Mouse (Mus musculus) small intestine, adult 2 months (tissue): Measurements from ENCODE around the gene Trip4. TPM values are rescaled to one million over a fixed set of nuclear protein-coding genes. Genes with fewer than 3 reads are reported as not detected.

Source experiments
- H3K27ac ChIP-seq: fragments of 200-500 bp; 2 replicates; pipeline ENCODE4 v1.5.1; 2012; ENCODE audit warnings: low read depth, low read length, control low read depth, inconsistent platforms; ENCODE audit not compliant: insufficient read depth
- H3K27me3 ChIP-seq: fragments of 200-500 bp; 2 replicates; pipeline ENCODE4 v1.6.1; 2012; ENCODE audit warnings: mild to moderate bottlenecking, moderate library complexity, low read length, inconsistent platforms; ENCODE audit not compliant: control insufficient read depth, insufficient read depth
- H3K36me3 ChIP-seq: fragments of 200-500 bp; 2 replicates; pipeline ENCODE4 v1.6.1; 2012; ENCODE audit warnings: mild to moderate bottlenecking, low read length, control low read depth, inconsistent platforms; ENCODE audit not compliant: control insufficient read depth, insufficient read depth
- H3K4me1 ChIP-seq: fragments of 200-500 bp; 2 replicates; pipeline ENCODE4 v1.6.1; 2012; ENCODE audit warnings: low read length, inconsistent platforms, mixed read lengths; ENCODE audit not compliant: control insufficient read depth, insufficient read depth, insufficient read length
- H3K4me3 ChIP-seq: fragments of 200-500 bp; 2 replicates; pipeline ENCODE4 v1.5.1; 2012; ENCODE audit warnings: low read depth, mild to moderate bottlenecking, control low read depth, inconsistent platforms, low read length, moderate library complexity
- CTCF ChIP-seq: fragments of 200-500 bp; IDR thresholded peaks from 2 replicates; pipeline ENCODE4 v1.5.1; 2012; ENCODE audit warnings: low read depth, mild to moderate bottlenecking, control low read depth, inconsistent platforms, low read length, moderate library complexity, mixed read lengths; ENCODE audit not compliant: insufficient replicate concordance, insufficient read length; ENCODE audit errors: extremely low read depth
- POLR2A ChIP-seq: fragments of 200-500 bp; IDR thresholded peaks from 2 replicates; pipeline ENCODE4 v1.6.1; 2012; ENCODE audit warnings: low read depth, mild to moderate bottlenecking, control low read depth, inconsistent platforms, low read length, moderate library complexity
- WGBS: fragments of 180-500 bp; shearing (Covaris S2); methylation state at CpG from one replicate; pipeline ENCODE4 v1.1.7; 2018; 5-methylcytosine and 5-hydroxymethylcytosine counted together
- polyA plus RNA-seq: library from polyadenylated mRNA; depleted of rRNA; stranded (reverse); fragments of >200 nt; gene quantifications from 2 replicates; pipeline ENCODE4 v1.2.3, GENCODE M21; 2012

Gene Trip4
- polyA plus RNA-seq, 1 experiment, result 3.3 TPM

DNA sequence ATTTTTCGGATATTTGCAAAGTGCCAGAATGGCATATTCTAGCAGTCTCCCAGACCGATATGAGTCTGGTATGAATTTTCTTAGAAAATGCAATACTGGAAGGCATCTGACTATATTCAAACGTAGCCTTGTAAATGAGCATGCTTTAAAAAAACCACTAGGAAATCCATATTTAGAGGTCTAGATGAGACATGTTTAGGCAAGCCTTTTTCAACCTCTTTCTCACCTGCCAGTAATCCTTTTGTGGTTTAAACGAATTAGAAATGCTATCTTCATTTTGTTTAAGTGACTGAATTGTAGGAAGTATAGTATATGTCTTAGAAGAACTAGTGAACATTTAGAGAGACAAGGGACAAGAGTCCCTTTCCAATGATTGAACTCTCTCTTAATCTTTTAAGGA lies 1.2 kb upstream of the Trip4 start:
- TF ChIP-seq POLR2A (no peak), CTCF (no peak)
- H3K36me3 ChIP-seq, result no peaks in the 10 kb centered on the region
- H3K27me3 ChIP-seq, result no peaks in the 10 kb centered on the region
- 0 out of 2 replicates have a peak overlapping the region, but pooled peaks have one; percentile 18 for H3K27ac ChIP-seq
- peak overlapping the region; percentile 90 for H3K4me3 ChIP-seq
- peaks cover 2% of the 10 kb centered on the region; the same call in 1 of the 2 replicates for H3K4me1 ChIP-seq
- under 1% methylated on average over 4 of the region's 4 CpGs for WGBS

DNA sequence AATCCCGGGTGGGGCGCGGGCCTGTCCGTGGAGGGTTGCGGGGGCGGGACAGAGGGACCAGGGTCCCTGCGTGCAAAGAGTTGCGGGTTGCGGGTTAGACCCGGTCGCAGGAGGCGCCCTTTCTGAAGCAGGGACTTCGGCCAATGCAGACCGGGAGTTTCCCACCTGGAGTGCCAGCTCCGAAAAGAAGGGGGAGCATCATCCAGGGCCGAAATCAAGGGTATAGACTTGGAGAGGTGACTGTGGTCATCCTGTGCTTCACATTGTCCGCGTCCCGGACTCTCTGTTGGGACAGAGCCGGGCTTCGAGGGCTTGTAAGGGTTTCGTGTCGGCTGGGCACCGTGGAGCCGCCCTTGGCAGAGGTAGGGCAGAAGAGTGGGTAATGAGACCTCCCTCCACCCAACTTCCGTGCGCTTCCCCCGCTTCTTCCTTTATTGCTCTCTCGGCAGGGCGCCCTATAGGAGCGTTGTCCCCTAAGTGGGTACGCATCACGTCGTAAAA lies 757 bp upstream of the Trip4 start:
- H3K36me3 ChIP-seq, result no peaks in the 10 kb centered on the region
- WGBS, result under 1% methylated on average over 33 of the region's 34 CpGs

GRCm38 (mm10) chr9:65903419-65903818 lies 5.2 kb downstream of the Trip4 start:
- TF ChIP-seq POLR2A (no peak), CTCF (no peak)
- no peak overlapping the region for H3K4me3 ChIP-seq
- peaks cover 3% of the 10 kb centered on the region; the same call in 1 of the 2 replicates for H3K36me3 ChIP-seq
- H3K4me1 ChIP-seq, result no peaks in the 10 kb centered on the region
- no peak overlapping the region for H3K27ac ChIP-seq
- no peaks in the 10 kb centered on the region for H3K27me3 ChIP-seq

More for the DNA sequence above, 757 bp upstream of the Trip4 start:
- H3K4me1 ChIP-seq, result peaks cover 2% of the 10 kb centered on the region; the same call in 1 of the 2 replicates
- no peaks in the 10 kb centered on the region for H3K27me3 ChIP-seq
- peak overlapping the region; percentile 18; the same call in 1 of the 2 replicates for H3K27ac ChIP-seq
- peak overlapping the region; percentile 90 for H3K4me3 ChIP-seq
- no peak for TF ChIP-seq CTCF
- TF ChIP-seq POLR2A, result peak; percentile 40; the same call in 1 of the 2 replicates

- no peak overlapping the region for H3K4me3 ChIP-seq
- H3K36me3 ChIP-seq, result peaks cover 3% of the 10 kb centered on the region; the same call in 1 of the 2 replicates
- no peaks in the 10 kb centered on the region for H3K27me3 ChIP-seq
- WGBS, result 86% methylated on average over 3 of the region's 3 CpGs
- H3K27ac ChIP-seq, result no peak overlapping the region
- no peaks in the 10 kb centered on the region for H3K4me1 ChIP-seq
- no peak for TF ChIP-seq POLR2A
- no peak for TF ChIP-seq CTCF
These were observed 5.7 kb downstream of the Trip4 start for GRCm38 (mm10) chr9:65902879-65903278.

GRCm38 (mm10) chr9:65896977-65897376 lies 11.6 kb downstream of the Trip4 start:
- no peak for TF ChIP-seq POLR2A
- no peak for TF ChIP-seq CTCF
- H3K36me3 ChIP-seq, result peaks cover 1% of the 10 kb centered on the region; the same call in 1 of the 2 replicates
- H3K4me3 ChIP-seq, result no peak overlapping the region
- H3K27me3 ChIP-seq, result no peaks in the 10 kb centered on the region
- 30% methylated on average over 2 of the region's 2 CpGs for WGBS
- H3K4me1 ChIP-seq, result peaks cover 5% of the 10 kb centered on the region; the same call in 1 of the 2 replicates
- H3K27ac ChIP-seq, result peak overlapping the region; percentile 88

- Histone ChIP-seq H3K27ac (no peak overlapping the region), H3K27me3 (no peaks in the 10 kb centered on the region), H3K4me3 (peak overlapping the region; percentile 36), H3K4me1 (peaks cover 4% of the 10 kb centered on the region; the same call in 1 of the 2 replicates), H3K36me3 (0 out of 2 replicates have a peak, but pooled peaks cover 1% of the 10 kb centered on the region)
- TF ChIP-seq CTCF, result no peak
- no peak for TF ChIP-seq POLR2A
- 4% methylated on average over 5 of the region's 5 CpGs for WGBS
These were observed 17.5 kb downstream of the Trip4 start for GRCm38 (mm10) chr9:65891126-65891525.

DNA sequence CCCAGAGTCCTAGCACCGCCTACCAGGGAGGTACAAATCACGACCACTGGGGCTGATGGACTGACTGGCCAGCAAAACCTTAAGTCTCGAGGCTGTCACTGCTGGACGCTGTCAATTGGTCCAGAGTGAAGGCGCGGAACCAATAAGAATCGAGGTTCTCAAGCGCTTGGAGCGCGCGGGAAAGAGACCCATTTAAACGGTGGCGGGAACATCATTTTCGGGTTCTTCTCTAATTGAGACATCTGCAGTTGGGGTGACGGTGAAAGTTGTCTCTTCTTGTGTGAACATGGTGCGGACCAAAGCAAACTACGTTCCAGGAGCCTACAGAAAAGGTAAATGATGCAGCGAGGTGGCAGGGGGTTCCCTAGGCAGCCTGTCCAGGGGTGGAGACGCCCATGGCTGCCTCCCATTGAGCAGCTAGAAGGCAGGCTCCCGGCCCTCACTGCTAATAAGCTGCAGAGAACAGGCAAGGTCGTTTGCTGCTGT lies 18.4 kb downstream of the Trip4 start, which contains the start of gene Pclaf:
Pclaf (plus strand) TSS at position 95 of the 486 bp plus-strand sequence.
- H3K36me3 ChIP-seq, result no peaks in the 10 kb centered on the region
- no peaks in the 10 kb centered on the region for H3K27me3 ChIP-seq
- TF ChIP-seq CTCF (peak; percentile 18; the same call in 1 of the 2 replicates), POLR2A (no peak)
- H3K4me3 ChIP-seq, result peak within 1 kb of the TSS; percentile 69
- under 1% methylated on average over 21 of the region's 21 CpGs for WGBS
- peaks cover 4% of the 10 kb centered on the region; the same call in 1 of the 2 replicates for H3K4me1 ChIP-seq
- H3K27ac ChIP-seq, result no peak within 1 kb of the TSS
